Mouse (Mus musculus): ENCODE data around the gene Sod2. TPM values are rescaled to one million over a fixed set of nuclear protein-coding genes. Genes with fewer than 3 reads are reported as not detected.
"Not testable (repeated sequence)": the region's sequence is repeated elsewhere in the genome, so short reads cannot be mapped to it uniquely, and the experiment has no call there.

Gene Sod2
- polyA plus RNA-seq, 1 experiment from 2014 or later = 163 TPM

GRCm38 (mm10) chr17:13036627-13037192, 30.1 kb downstream of the Sod2 start:
- H3K27me3 ChIP-seq (replicated peaks); ATAC-seq; H3K4me2 ChIP-seq (replicated peaks); H3K4me3 ChIP-seq (replicated peaks); H3K27ac ChIP-seq; H3K9me3 ChIP-seq; H3K4me1 ChIP-seq (replicated peaks); H3K36me3 ChIP-seq; H3K9ac ChIP-seq: not testable (repeated sequence)
- WGBS = 92% methylated on average over 4 of the region's 12 CpGs

DNA sequence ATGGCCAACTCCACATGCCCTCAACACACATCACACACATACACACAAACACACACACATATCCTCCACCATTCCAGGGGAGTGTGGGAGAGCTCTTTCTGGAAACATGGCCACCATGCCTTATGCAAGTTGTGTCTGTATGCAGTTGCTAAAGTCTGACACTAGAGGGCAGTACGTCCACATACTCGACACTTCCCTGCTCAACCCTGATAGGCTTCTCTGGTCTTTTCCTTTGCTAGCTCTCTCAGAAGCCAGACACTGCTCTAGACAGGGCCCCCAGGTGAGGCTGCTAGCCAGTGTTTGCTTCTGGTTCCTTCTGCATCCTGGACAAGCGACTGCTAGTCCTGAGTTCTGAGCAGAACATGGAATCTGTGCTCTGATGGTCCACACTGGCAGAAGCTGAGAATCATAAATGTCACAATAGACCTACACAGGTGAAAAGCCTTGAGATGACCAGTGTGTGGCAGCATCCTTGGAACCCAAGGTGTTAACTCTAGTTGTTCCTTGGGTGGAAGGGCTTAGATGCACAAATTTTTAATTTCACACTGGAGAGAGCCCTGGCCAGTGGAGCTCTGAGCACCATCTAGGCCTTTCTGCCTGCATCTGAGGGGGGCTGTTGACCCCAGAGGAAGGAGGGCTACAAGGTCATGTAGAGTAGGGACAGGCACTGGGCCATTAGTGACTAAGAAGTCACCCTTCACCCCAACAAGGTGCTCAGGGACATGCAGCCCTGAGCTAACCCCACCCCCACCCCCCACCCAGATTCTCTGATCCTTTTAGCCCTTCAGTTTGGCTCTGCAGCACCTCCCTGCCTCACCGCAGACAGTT, 37.4 kb downstream of the Sod2 start:
- H3K9ac ChIP-seq; H3K4me3 ChIP-seq (replicated peaks); H3K27me3 ChIP-seq (replicated peaks); H3K4me1 ChIP-seq (replicated peaks); H3K4me2 ChIP-seq (replicated peaks); H3K9me3 ChIP-seq; H3K27ac ChIP-seq; H3K36me3 ChIP-seq: not testable (repeated sequence)
- 24% methylated on average over 4 of the region's 4 CpGs for WGBS
- ATAC-seq = peak; percentile 82; the same call in 1 of the 2 replicates

- H3K9me3 ChIP-seq; H3K36me3 ChIP-seq; ATAC-seq; H3K27me3 ChIP-seq (replicated peaks); H3K27ac ChIP-seq; H3K4me1 ChIP-seq (replicated peaks); H3K4me2 ChIP-seq (replicated peaks); H3K4me3 ChIP-seq (replicated peaks); H3K9ac ChIP-seq: not testable (repeated sequence)
- 54% methylated on average over 2 of the region's 8 CpGs for WGBS
These were observed 45.6 kb downstream of the Sod2 start, which contains the start of gene Gpr31b for GRCm38 (mm10) chr17:13052124-13052813. Gpr31b (minus strand) TSS chr17:13052296.

GRCm38 (mm10) chr17:13060804-13061203, 54.2 kb downstream of the Sod2 start, which contains the start of gene Tcp10b:
Tcp10b (plus strand) TSS chr17:13061104.
- H3K27me3 ChIP-seq (replicated peaks); H3K27ac ChIP-seq; H3K9me3 ChIP-seq; ATAC-seq; H3K4me1 ChIP-seq (replicated peaks); H3K4me3 ChIP-seq (replicated peaks); H3K4me2 ChIP-seq (replicated peaks); H3K36me3 ChIP-seq; H3K9ac ChIP-seq: not testable (repeated sequence)
- WGBS = 85% methylated on average over 4 of the region's 4 CpGs

GRCm38 (mm10) chr17:13062882-13063281, 56.2 kb downstream of the Sod2 start:
- not testable (repeated sequence) for H3K9me3 ChIP-seq; H3K36me3 ChIP-seq; H3K4me3 ChIP-seq (replicated peaks); H3K4me1 ChIP-seq (replicated peaks); ATAC-seq; H3K9ac ChIP-seq; H3K27ac ChIP-seq; H3K27me3 ChIP-seq (replicated peaks); H3K4me2 ChIP-seq (replicated peaks)
- WGBS = 70% methylated on average over 3 of the region's 7 CpGs

DNA sequence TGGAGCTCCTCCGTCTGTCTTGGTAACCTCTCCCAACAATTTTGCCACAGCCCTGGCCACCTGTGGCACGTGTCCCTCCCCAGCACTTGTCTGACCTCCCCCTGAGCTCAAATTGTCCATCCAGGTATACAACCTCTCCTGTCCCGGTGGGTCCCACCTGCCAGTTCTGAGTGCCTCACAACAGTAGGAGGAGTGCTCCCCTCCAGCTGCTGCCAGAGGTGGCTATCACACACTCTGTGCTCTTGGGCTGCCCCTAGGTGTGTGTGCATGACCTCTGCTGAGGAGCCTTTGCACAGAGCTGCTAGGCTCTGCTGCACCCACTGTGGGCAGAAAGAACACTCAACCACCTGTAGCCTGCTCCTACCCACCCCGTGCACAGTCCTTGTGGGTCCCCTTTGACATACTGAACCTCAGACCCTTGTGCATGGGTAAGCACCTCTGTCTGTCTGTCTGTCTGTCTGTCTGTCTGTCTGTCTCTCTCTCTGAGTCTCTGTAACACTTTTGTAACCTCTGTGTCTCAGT, 61.3 kb downstream of the Sod2 start:
- not testable (repeated sequence) for H3K9ac ChIP-seq; H3K27ac ChIP-seq; H3K36me3 ChIP-seq; ATAC-seq; H3K4me3 ChIP-seq (replicated peaks); H3K27me3 ChIP-seq (replicated peaks); H3K9me3 ChIP-seq; H3K4me2 ChIP-seq (replicated peaks); H3K4me1 ChIP-seq (replicated peaks)
- 88% methylated on average over 1 of the region's 4 CpGs for WGBS

DNA sequence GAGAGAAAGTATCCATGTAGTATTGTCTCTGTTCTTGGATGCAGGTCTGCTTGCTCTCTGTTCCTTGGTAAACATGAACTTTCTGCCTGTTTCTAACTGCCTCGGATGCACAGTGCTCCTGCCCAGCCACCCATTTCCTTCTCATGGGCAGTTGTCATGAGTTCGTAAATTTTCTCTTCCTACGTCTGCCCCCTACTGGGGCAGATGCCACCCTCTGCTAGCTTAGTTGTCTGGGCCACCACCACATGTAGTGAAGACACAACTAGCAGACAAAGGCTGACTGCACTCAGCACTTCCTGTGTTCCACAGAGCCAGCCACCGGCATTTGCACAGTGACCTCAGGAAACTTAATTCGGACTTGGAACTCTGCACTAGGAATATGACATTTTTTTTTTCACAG, 62.6 kb downstream of the Sod2 start:
- WGBS = 74% methylated on average over 4 of the region's 5 CpGs
- H3K4me3 ChIP-seq (replicated peaks) = not testable (repeated sequence)

More for the DNA sequence above, 62.6 kb downstream of the Sod2 start:
- H3K27me3 ChIP-seq (replicated peaks); H3K27ac ChIP-seq; H3K4me1 ChIP-seq (replicated peaks); H3K9ac ChIP-seq; ATAC-seq; H3K4me2 ChIP-seq (replicated peaks); H3K36me3 ChIP-seq; H3K9me3 ChIP-seq: not testable (repeated sequence)

Other genes with a start within 250 kb of the Sod2 start
- gene Igf2r, start 237.2 kb upstream of the Sod2 start, polyA plus RNA-seq (2015; fragmentation: Nextera tagmentation; extraction: Ambion mirVana) = 37.5 and 38.9 TPM in 2 replicates
- 0.38 and 0.40 TPM in 2 replicates for gene Mas1, start 138.7 kb upstream of the Sod2 start, polyA plus RNA-seq (2015; fragmentation: Nextera tagmentation; extraction: Ambion mirVana)
- not detected in 2 replicates for gene Mrgprh, start 130.8 kb upstream of the Sod2 start, polyA plus RNA-seq (2015; fragmentation: Nextera tagmentation; extraction: Ambion mirVana)
- 0.62 and 0.90 TPM in 2 replicates for gene Pnldc1, start 96.6 kb upstream of the Sod2 start, polyA plus RNA-seq (2015; fragmentation: Nextera tagmentation; extraction: Ambion mirVana)
- gene Tcp1, start 91.1 kb upstream of the Sod2 start, polyA plus RNA-seq (2015; fragmentation: Nextera tagmentation; extraction: Ambion mirVana) = 369 and 437 TPM in 2 replicates
- gene Mrpl18, start 90.5 kb upstream of the Sod2 start, polyA plus RNA-seq (2015; fragmentation: Nextera tagmentation; extraction: Ambion mirVana) = 173 and 181 TPM in 2 replicates
- 0.88 and 1.6 TPM in 2 replicates for gene Acat3, start 66.2 kb upstream of the Sod2 start, polyA plus RNA-seq (2015; fragmentation: Nextera tagmentation; extraction: Ambion mirVana)
- 230 and 240 TPM in 2 replicates for gene Acat2, start 46.1 kb upstream of the Sod2 start, polyA plus RNA-seq (2015; fragmentation: Nextera tagmentation; extraction: Ambion mirVana)
- gene Wtap, start 12.7 kb upstream of the Sod2 start, polyA plus RNA-seq (2015; fragmentation: Nextera tagmentation; extraction: Ambion mirVana) = 109 and 120 TPM in 2 replicates
- 0.16 TPM in 1 of 2 replicates, not detected in the other for gene Gpr31b, start 45.5 kb downstream of the Sod2 start, polyA plus RNA-seq (2015; fragmentation: Nextera tagmentation; extraction: Ambion mirVana)
- 0.16 TPM in 1 of 2 replicates, not detected in the other for gene Tcp10b, start 54.3 kb downstream of the Sod2 start, polyA plus RNA-seq (2015; fragmentation: Nextera tagmentation; extraction: Ambion mirVana)
- gene Unc93a, start 125.0 kb downstream of the Sod2 start, polyA plus RNA-seq (2015; fragmentation: Nextera tagmentation; extraction: Ambion mirVana) = not detected in 2 replicates
- gene Smok2a, start 214.3 kb downstream of the Sod2 start, polyA plus RNA-seq (2015; fragmentation: Nextera tagmentation; extraction: Ambion mirVana) = not detected in 2 replicates
- not detected in 2 replicates for gene Smok2b, start 223.4 kb downstream of the Sod2 start, polyA plus RNA-seq (2015; fragmentation: Nextera tagmentation; extraction: Ambion mirVana)